Mouse (Mus musculus) gastrocnemius, adult 8-10 months (tissue): Measurements from ENCODE around the gene Kpna4. TPM values are rescaled to one million over a fixed set of nuclear protein-coding genes. Genes with fewer than 3 reads are reported as not detected.

Source experiments
- DNase-seq, 2 experiments: peaks; one replicate each; pipeline ENCODE4 v3.0.0; 2022; ENCODE audit warnings: low spot score in 2 of 2
- total RNA-seq, 4 experiments: library from RNA; stranded (reverse); gene quantifications; 2 replicates each; pipeline ENCODE4 v1.2.4; 2022

Kpna4 gene
- total RNA-seq, result 100 to 1,000 TPM; 121 to 151 (median 135) TPM

GRCm38 (mm10) chr3:69126509-69127345 lies at the start of gene Kpna4:
Gene Kpna4, minus strand, starts transcription at chr3:69127113.
- peak; percentile 88 to 91 for DNase-seq

GRCm38 (mm10) chr3:69175229-69175628 lies 48.3 kb upstream of the Kpna4 start:
- no peak for DNase-seq

- no peak for DNase-seq
Measured at GRCm38 (mm10) chr3:69171123-69171522, 44.2 kb upstream of the Kpna4 start.

GRCm38 (mm10) chr3:69169796-69170195 lies 42.9 kb upstream of the Kpna4 start:
- no peak for DNase-seq

GRCm38 (mm10) chr3:69168724-69169123 lies 41.8 kb upstream of the Kpna4 start:
- DNase-seq, result no peak

- DNase-seq, result no peak
Measured at GRCm38 (mm10) chr3:69163057-69163456, 36.1 kb upstream of the Kpna4 start.

- no peak for DNase-seq
Measured at GRCm38 (mm10) chr3:69160429-69160828, 33.5 kb upstream of the Kpna4 start.

- no peak for DNase-seq
Measured at GRCm38 (mm10) chr3:69159501-69159900, 32.6 kb upstream of the Kpna4 start.

- DNase-seq, result no peak
Measured at GRCm38 (mm10) chr3:69157886-69158285, 31.0 kb upstream of the Kpna4 start.

GRCm38 (mm10) chr3:69156484-69156883 lies 29.6 kb upstream of the Kpna4 start:
- DNase-seq, result no peak

- no peak for DNase-seq
Measured at GRCm38 (mm10) chr3:69154691-69155090, 27.8 kb upstream of the Kpna4 start.

- DNase-seq, result no peak
Measured at GRCm38 (mm10) chr3:69150921-69151320, 24.0 kb upstream of the Kpna4 start.

- DNase-seq, result no peak
Measured at GRCm38 (mm10) chr3:69142372-69142994, 15.6 kb upstream of the Kpna4 start.

GRCm38 (mm10) chr3:69140851-69141250 lies 13.9 kb upstream of the Kpna4 start:
- no peak for DNase-seq

GRCm38 (mm10) chr3:69136059-69136458 lies 9.1 kb upstream of the Kpna4 start:
- DNase-seq, result no peak

- no peak for DNase-seq
Measured at GRCm38 (mm10) chr3:69130973-69131372, 4.1 kb upstream of the Kpna4 start.

GRCm38 (mm10) chr3:69127693-69128092 lies 780 bp upstream of the Kpna4 start:
- DNase-seq, result no peak

- no peak for DNase-seq
Measured at GRCm38 (mm10) chr3:69127346-69127678, 399 bp upstream of the Kpna4 start.

- no peak for DNase-seq
Measured at GRCm38 (mm10) chr3:69125891-69126508, 913 bp downstream of the Kpna4 start.

GRCm38 (mm10) chr3:69125461-69125860 lies 1.5 kb downstream of the Kpna4 start:
- no peak for DNase-seq

GRCm38 (mm10) chr3:69118827-69119226 lies 8.1 kb downstream of the Kpna4 start:
- DNase-seq, result no peak

- no peak for DNase-seq
Measured at GRCm38 (mm10) chr3:69114760-69115159, 12.2 kb downstream of the Kpna4 start.

- DNase-seq, result no peak
Measured at GRCm38 (mm10) chr3:69113956-69114355, 13.0 kb downstream of the Kpna4 start.
